Mouse (Mus musculus): ENCODE results near the gene Galnt7. TPM values are rescaled to one million over a fixed set of nuclear protein-coding genes. Genes with fewer than 3 reads are reported as not detected.

The Galnt7 gene
- polyA plus RNA-seq, 1 experiment from 2014 or later: 13.1 TPM

DNA sequence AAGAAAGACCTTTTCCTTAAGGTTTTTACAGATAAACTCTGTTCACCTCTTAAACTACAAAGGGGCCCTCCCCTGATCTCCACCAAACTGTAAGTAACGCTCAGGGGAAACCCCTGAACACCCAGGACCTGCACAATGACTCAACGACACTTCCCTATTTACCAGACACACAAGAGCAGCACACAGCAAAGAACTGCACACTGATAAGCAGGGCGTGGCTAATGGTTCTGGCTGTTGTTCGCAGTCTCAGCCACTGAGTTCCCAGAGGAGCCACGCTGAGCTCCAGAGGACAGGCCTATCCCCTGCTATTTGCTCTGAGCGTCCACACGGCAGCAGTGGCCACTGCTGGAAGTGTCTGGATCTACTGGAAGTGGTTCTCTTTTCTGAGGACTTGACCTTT lies 76.6 kb downstream of the Galnt7 start:
- Histone ChIP-seq H3K9ac (no peak overlapping the region), H3K27ac (no peak overlapping the region), H3K9me3 (no peaks in the 10 kb centered on the region), H3K4me2 (no peak overlapping the region), H3K27me3 (no peaks in the 10 kb centered on the region), H3K4me1 (0 out of 2 replicates have a peak, but pooled peaks cover 2% of the 10 kb centered on the region), H3K4me3 (no peak overlapping the region), H3K36me3 (no peaks in the 10 kb centered on the region)
- WGBS: 63% methylated on average over 7 of the region's 7 CpGs
- ATAC-seq (ENCODE audit: insufficient number of reproducible peaks, low FRiP score, low TSS enrichment, low read depth): no peak

DNA sequence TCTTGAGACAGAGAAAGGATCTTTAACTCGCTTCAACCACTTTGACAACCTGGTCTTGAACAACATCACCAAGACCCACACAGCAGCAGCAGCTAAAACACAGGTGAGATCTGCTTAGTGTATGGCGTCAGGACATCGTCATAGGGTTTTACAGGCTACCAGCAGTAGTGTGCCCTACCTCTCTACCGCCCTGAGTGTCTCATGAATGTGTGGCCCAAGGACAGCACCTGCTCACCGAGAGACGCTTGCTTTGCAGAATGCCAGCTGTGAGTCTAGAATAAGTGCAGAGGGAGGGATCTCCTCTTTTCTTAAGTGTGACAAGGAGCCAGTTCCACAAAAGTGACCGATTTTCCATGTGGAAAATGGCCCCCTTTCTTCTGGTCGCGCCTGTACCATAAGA lies 77.5 kb downstream of the Galnt7 start:
- Histone ChIP-seq H3K9me3 (no peaks in the 10 kb centered on the region), H3K4me2 (no peak overlapping the region), H3K4me3 (no peak overlapping the region), H3K9ac (no peak overlapping the region), H3K36me3 (no peaks in the 10 kb centered on the region), H3K4me1 (0 out of 2 replicates have a peak, but pooled peaks cover 2% of the 10 kb centered on the region), H3K27ac (no peak overlapping the region), H3K27me3 (no peaks in the 10 kb centered on the region)
- 81% methylated on average over 9 of the region's 9 CpGs for WGBS
- ATAC-seq (ENCODE audit: insufficient number of reproducible peaks, low FRiP score, low TSS enrichment, low read depth): no peak

DNA sequence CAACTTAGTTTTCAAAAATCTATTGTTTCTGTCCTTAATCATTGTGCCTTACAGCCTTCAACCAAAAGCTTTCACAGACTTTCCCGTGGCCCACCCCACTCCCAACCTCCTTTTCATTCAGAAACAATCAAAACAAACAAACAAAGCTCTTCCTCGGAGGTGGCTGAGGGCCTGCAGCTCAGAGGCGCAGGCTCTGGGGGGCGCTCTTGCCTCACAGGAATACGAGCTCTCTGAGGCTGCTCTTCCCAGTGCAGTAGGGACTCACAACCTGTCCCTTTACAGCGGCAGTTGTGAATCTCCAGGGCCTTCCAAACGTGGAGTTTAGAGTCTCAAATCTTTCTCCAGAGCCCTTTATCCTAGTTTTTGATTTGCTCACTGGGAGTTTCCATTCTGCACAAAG lies 78.4 kb downstream of the Galnt7 start:
- no peak overlapping the region for H3K4me3 ChIP-seq
- H3K4me2 ChIP-seq: no peak overlapping the region
- H3K27ac ChIP-seq: no peak overlapping the region
- ATAC-seq (ENCODE audit: insufficient number of reproducible peaks, low FRiP score, low TSS enrichment, low read depth): no peak
- no peaks in the 10 kb centered on the region for H3K27me3 ChIP-seq
- H3K36me3 ChIP-seq: no peaks in the 10 kb centered on the region
- H3K9ac ChIP-seq: no peak overlapping the region
- peaks cover 9% of the 10 kb centered on the region for H3K4me1 ChIP-seq
- 15% methylated on average over 7 of the region's 7 CpGs for WGBS
- H3K9me3 ChIP-seq: no peaks in the 10 kb centered on the region

DNA sequence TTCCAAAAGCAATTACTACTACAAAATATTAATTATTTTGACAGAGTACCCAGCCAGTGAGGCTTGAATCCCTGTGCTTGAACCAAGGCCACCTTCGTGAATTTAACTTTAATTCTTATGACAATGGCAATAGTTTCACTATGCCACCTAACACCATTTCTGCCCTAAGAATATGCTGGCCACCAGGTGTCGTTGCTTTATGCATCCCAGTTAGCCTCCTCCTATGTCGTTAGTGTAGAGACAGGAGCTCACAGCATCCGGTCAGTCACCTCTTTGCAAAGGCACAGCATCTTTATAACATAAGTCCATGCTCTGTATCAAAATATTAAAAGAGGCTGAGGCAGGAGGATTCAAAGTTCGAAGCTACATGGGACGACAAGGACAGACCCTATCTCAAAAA lies 79.0 kb downstream of the Galnt7 start:
- no peak overlapping the region for H3K27ac ChIP-seq
- no peaks in the 10 kb centered on the region for H3K27me3 ChIP-seq
- H3K4me3 ChIP-seq: no peak overlapping the region
- 83% methylated on average over 6 of the region's 6 CpGs for WGBS
- H3K4me2 ChIP-seq: no peak overlapping the region
- no peaks in the 10 kb centered on the region for H3K36me3 ChIP-seq
- H3K9me3 ChIP-seq: no peaks in the 10 kb centered on the region
- H3K4me1 ChIP-seq: peaks cover 14% of the 10 kb centered on the region
- ATAC-seq (ENCODE audit: insufficient number of reproducible peaks, low FRiP score, low TSS enrichment, low read depth): no peak
- no peak overlapping the region for H3K9ac ChIP-seq

DNA sequence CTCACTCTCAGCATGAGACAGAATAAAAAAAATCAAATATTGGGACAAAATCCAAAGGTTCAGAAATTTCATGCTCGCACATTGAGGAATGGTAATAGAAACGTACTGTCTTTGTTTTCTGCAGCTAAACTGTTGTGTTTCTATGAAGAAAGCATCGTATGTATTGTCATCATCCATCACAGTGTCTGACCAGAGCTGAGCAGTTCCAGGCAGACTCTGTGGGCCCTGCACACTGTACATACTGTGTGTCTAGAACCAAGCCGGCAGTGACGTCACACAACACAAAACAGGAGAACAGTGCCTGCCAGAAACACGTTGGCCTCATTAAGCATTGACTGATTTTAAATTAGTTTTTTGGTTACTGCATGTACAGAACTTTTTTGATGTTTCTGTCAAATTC lies 82.9 kb downstream of the Galnt7 start:
- no peak overlapping the region for H3K9ac ChIP-seq
- H3K27me3 ChIP-seq: no peaks in the 10 kb centered on the region
- peaks cover 14% of the 10 kb centered on the region for H3K4me1 ChIP-seq
- H3K4me2 ChIP-seq: no peak overlapping the region
- H3K27ac ChIP-seq: peak overlapping the region; percentile 8; the same call in 1 of the 2 replicates
- H3K36me3 ChIP-seq: no peaks in the 10 kb centered on the region
- 52% methylated on average over 6 of the region's 6 CpGs for WGBS
- no peak overlapping the region for H3K4me3 ChIP-seq
- no peaks in the 10 kb centered on the region for H3K9me3 ChIP-seq
- no peak for ATAC-seq (ENCODE audit: insufficient number of reproducible peaks, low FRiP score, low TSS enrichment, low read depth)

DNA sequence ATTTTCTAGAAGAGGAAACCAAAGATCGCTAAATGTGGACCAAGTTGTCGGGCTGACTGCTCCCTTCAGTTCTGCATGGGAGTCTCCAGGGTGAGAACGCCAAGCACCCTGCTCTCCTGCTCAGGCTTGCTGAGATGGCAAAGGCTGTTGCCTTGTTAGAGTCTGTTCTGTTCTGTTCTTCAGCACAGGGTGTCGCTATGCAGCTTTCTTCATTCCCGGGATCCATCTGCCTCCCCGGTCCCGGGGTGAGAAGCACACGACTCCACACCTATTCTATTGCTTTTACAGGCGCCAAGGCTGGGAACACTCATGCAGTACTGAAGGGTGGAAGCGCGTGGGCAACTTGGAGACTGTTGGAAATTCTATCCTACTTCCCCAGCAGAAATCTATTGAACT lies 83.4 kb downstream of the Galnt7 start:
- Histone ChIP-seq H3K9me3 (no peaks in the 10 kb centered on the region), H3K9ac (no peak overlapping the region), H3K27me3 (no peaks in the 10 kb centered on the region), H3K36me3 (no peaks in the 10 kb centered on the region), H3K27ac (peak overlapping the region; percentile 8; the same call in 1 of the 2 replicates), H3K4me2 (0 out of 2 replicates have a peak overlapping the region, but pooled peaks have one; percentile 6), H3K4me3 (no peak overlapping the region), H3K4me1 (peaks cover 14% of the 10 kb centered on the region)
- WGBS: 35% methylated on average over 11 of the region's 11 CpGs
- peak; percentile 30; the same call in 1 of the 2 replicates for ATAC-seq (ENCODE audit: insufficient number of reproducible peaks, low FRiP score, low TSS enrichment, low read depth)

DNA sequence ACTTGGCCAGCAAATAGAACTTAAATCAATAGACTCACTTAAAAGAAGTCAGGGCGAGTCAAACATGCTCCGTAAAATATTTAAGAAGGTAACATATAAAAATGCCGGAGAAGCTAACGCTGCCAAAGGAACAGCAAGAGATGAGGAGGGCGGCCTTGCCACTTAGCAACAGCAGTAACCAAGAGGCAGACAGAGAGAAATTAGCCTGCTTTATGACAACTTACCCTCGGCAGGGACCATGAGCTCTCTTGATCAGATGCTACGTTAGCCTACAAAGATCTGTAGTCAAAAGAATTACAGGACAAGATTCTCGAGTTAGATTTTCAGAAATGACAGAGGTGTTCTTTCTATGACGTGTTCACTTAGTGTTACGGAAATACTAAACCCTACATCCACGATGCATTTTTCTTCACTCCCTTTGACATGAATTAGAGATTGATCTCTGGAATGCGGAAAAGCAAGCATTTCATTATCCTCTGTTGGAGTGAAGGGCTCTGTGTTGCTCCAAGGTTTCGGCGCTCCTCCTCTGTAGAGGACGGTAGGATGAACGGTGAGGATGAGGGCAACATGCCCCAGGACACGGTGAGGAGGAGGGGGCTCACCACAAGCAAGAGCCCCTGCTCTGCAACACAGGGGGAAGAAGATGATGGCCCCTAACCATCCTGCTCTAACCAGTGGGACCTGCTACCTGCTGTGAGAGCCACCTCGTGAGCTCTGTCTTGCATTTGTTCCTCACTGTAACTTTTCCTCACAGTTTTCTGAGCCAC lies 84.0 kb downstream of the Galnt7 start:
- 66% methylated on average over 18 of the region's 18 CpGs for WGBS
- no peak overlapping the region for H3K9ac ChIP-seq
- no peak overlapping the region for H3K27ac ChIP-seq
- H3K9me3 ChIP-seq: no peaks in the 10 kb centered on the region
- peaks cover 14% of the 10 kb centered on the region for H3K4me1 ChIP-seq
- ATAC-seq (ENCODE audit: insufficient number of reproducible peaks, low FRiP score, low TSS enrichment, low read depth): no peak
- no peaks in the 10 kb centered on the region for H3K27me3 ChIP-seq
- H3K36me3 ChIP-seq: no peaks in the 10 kb centered on the region
- 0 out of 2 replicates have a peak overlapping the region, but pooled peaks have one; percentile 6 for H3K4me2 ChIP-seq
- no peak overlapping the region for H3K4me3 ChIP-seq

DNA sequence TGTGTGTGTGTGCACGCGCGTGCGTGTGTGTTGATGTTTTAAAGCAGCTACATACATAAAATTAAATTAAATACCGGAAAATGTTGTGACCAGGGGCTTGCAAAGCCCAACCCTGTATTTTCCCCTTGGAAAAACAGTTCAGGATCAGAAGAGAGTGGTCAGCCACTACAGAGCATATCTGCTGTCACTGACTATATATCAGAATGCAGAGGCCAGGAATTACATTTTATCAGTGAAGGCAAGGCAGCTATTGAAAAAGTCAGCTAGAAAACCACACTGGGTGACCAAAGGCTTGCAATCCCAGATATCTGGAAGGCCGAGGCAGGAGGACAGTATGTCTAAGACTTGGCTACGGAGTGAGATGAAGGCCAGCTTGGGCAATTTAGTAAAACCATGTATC lies 84.8 kb downstream of the Galnt7 start:
- H3K4me1 ChIP-seq: peaks cover 19% of the 10 kb centered on the region
- H3K9ac ChIP-seq: no peak overlapping the region
- H3K27me3 ChIP-seq: no peaks in the 10 kb centered on the region
- 84% methylated on average over 7 of the region's 7 CpGs for WGBS
- no peak for ATAC-seq (ENCODE audit: insufficient number of reproducible peaks, low FRiP score, low TSS enrichment, low read depth)
- H3K36me3 ChIP-seq: no peaks in the 10 kb centered on the region
- H3K4me3 ChIP-seq: no peak overlapping the region
- no peaks in the 10 kb centered on the region for H3K9me3 ChIP-seq
- H3K4me2 ChIP-seq: no peak overlapping the region
- H3K27ac ChIP-seq: no peak overlapping the region

DNA sequence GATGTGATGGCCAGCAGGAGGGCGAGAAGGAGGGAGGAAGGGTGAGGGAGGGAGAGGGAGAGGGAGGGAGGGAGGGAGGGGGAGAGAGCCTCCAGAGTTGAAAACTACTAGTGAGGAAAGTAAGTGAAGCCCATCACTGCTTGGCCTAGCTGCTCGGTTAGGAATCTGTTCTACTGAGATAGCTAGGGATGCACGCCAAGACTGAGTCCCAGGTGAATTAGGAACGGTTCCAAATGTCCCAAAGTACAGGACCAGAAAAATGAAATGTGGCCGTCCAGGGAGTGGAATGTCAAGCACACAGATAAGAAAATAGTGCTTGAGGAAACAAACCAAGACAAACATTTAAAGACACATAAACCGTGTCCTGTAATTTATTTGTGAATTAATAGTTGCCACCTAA lies 87.8 kb downstream of the Galnt7 start:
- Histone ChIP-seq H3K27me3 (no peaks in the 10 kb centered on the region), H3K9me3 (no peaks in the 10 kb centered on the region), H3K4me2 (no peak overlapping the region), H3K4me3 (no peak overlapping the region), H3K27ac (no peak overlapping the region), H3K4me1 (peaks cover 18% of the 10 kb centered on the region), H3K36me3 (no peaks in the 10 kb centered on the region), H3K9ac (no peak overlapping the region)
- ATAC-seq (ENCODE audit: insufficient number of reproducible peaks, low FRiP score, low TSS enrichment, low read depth): no peak
- WGBS: 63% methylated on average over 6 of the region's 6 CpGs

DNA sequence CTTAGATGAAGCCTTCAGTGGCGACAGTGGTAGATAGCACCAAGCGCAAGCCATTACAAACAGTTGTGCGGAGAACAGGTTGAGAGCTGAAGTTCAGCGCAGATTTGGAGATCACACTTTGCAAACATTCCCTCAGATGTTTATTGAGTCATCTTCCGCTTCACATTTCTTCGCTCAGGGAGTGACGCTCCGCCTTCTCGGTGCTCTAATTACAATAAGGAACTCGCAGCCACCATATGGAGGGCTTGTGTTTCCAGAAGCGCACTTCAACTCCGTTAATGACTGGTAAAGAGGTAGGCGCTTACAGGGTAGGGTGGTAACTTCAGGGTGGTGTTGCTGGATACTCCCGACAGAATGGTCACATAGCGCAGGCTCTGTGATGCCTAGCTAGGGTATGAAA lies 89.1 kb downstream of the Galnt7 start:
- no peak for ATAC-seq (ENCODE audit: insufficient number of reproducible peaks, low FRiP score, low TSS enrichment, low read depth)
- Histone ChIP-seq H3K27me3 (no peaks in the 10 kb centered on the region), H3K27ac (no peak overlapping the region), H3K4me2 (no peak overlapping the region), H3K4me1 (peaks cover 6% of the 10 kb centered on the region; the same call in 1 of the 2 replicates), H3K9me3 (no peaks in the 10 kb centered on the region), H3K36me3 (no peaks in the 10 kb centered on the region), H3K9ac (no peak overlapping the region), H3K4me3 (no peak overlapping the region)
- WGBS: 82% methylated on average over 15 of the region's 15 CpGs

DNA sequence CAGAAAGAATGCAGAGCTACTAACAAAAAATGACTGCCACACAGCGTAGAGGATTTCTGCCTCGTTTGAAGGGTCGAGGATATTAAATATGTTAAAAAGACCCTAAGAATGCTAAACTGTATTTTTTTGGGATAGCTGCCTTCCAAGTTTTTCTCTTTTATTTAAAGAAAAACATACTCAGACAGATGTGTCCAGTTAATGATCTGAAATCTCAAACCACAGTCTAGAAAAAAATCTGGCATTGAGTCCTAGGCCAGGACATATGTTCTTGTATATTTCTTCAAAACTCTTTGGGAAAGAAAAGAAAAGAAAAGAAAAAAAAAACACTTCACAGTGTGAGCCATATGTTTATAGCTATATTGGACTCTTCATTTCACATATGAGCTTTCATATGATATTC lies 90.1 kb downstream of the Galnt7 start:
- Histone ChIP-seq H3K27me3 (no peaks in the 10 kb centered on the region), H3K9me3 (no peaks in the 10 kb centered on the region), H3K4me3 (no peak overlapping the region), H3K4me2 (no peak overlapping the region), H3K27ac (no peak overlapping the region), H3K4me1 (peaks cover 5% of the 10 kb centered on the region; the same call in 1 of the 2 replicates), H3K36me3 (no peaks in the 10 kb centered on the region), H3K9ac (no peak overlapping the region)
- WGBS: 40% methylated on average over 3 of the region's 3 CpGs
- no peak for ATAC-seq (ENCODE audit: insufficient number of reproducible peaks, low FRiP score, low TSS enrichment, low read depth)

DNA sequence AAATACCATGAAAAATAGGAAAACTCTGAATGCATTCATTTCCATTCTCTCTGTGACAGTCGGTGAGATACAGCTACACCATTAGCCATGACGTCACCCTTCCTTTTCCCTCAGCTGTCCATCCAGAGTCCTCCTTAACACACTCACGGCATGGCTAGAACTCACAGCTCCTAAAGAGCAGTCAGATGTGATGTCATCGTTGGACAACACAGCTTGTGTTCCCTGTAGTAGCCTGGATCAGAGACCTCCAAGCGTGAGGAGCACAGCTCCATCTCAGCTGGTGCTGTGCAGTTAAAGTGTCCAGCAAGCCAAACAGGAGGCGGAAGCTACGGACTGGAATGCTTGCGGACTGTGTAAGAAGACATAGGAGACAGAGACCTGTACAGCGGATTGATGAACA lies 91.9 kb downstream of the Galnt7 start:
- Histone ChIP-seq H3K9me3 (no peaks in the 10 kb centered on the region), H3K9ac (no peak overlapping the region), H3K4me1 (peaks cover 5% of the 10 kb centered on the region; the same call in 1 of the 2 replicates), H3K27me3 (no peaks in the 10 kb centered on the region), H3K27ac (no peak overlapping the region), H3K36me3 (no peaks in the 10 kb centered on the region), H3K4me3 (no peak overlapping the region), H3K4me2 (no peak overlapping the region)
- ATAC-seq (ENCODE audit: insufficient number of reproducible peaks, low FRiP score, low TSS enrichment, low read depth): peak; percentile 35; the same call in 1 of the 2 replicates
- 82% methylated on average over 9 of the region's 9 CpGs for WGBS
